In the genomic region with DNA sequence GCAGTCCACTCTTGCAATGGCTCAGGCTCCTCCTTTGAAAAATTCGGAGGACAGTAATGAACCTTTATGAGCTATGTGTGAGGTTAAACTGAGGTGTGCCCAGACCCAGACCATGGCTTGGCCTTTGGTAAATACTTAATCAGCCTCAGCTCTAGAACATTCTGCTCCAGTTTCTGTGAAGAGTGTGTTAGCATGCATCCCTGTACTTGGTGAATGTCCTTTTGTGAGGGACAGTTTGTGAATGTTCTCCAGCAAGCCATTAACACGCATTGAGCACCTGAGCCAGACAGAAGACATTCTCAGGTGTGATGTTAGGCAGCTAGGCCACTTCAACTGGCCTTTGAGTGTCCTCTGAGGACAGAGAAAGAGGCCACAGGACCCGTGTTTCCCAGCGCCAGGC, we compare ENCODE assay signal across 7 mouse cellular contexts.
DNase-seq lines count a peak whose midpoint lies in the region; ATAC-seq and TF ChIP-seq lines count a peak whose summit lies in the region.

No protein-coding gene starts in this region.

- TF ChIP-seq POLR2A in MEL (IDR thresholded peaks at IDR 0.05; ENCODE audit: control insufficient read depth in 1 of 2, insufficient read depth in 1 of 2, low read depth in 1 of 2, low read length in 2 of 2, poor library complexity in 1 of 2): no peak

- H3K27ac ChIP-seq in heart, postnatal 0 days (ENCODE audit: low read depth): peak overlapping the region; percentile 78; the same call in 1 of the 2 replicates
- H3K27ac ChIP-seq in MEL (ENCODE audit: control insufficient read depth, low read depth, low read length): peak overlapping the region; percentile 100
- no peak overlapping the region for H3K27ac ChIP-seq in embryonic facial prominence, embryonic 12.5 days
- peak overlapping the region; percentile 95 for H3K27ac ChIP-seq in liver, postnatal 0 days (ENCODE audit: low read depth)

- H3K4me3 ChIP-seq in heart, postnatal 0 days (ENCODE audit: low read depth, low read length): no peak overlapping the region
- peak overlapping the region in 1 of 2 experiments; percentile 43; a peak in 2 of 4 replicates for H3K4me3 ChIP-seq in MEL (ENCODE audit: control insufficient read depth in 1 of 2, insufficient read depth in 1 of 2, low read depth in 2 of 2, low read length in 2 of 2)
- H3K4me3 ChIP-seq in embryonic facial prominence, embryonic 12.5 days: peak overlapping the region; percentile 44; the same call in 1 of the 2 replicates
- no peak overlapping the region; the same call in 1 of the 2 replicates for H3K4me3 ChIP-seq in liver, postnatal 0 days (ENCODE audit: low read depth, low read length)

- no peak for ATAC-seq in heart, postnatal 0 days (ENCODE audit: insufficient read depth, low read depth)
- no peak for ATAC-seq in embryonic facial prominence, embryonic 12.5 days (ENCODE audit: insufficient number of reproducible peaks, insufficient read depth, low FRiP score, low TSS enrichment)
- no peak for ATAC-seq in liver, postnatal 0 days
- no peak for ATAC-seq in CD4-positive, CD25-positive, alpha-beta regulatory T cell, adult 4 months

- H3K9ac ChIP-seq in heart, postnatal 0 days (replicated peaks; ENCODE audit: low read depth, low read length): peak overlapping the region; percentile 64; the same call in 1 of the 2 replicates
- peak overlapping the region; percentile 78 for H3K9ac ChIP-seq in MEL (ENCODE audit: control insufficient read depth, low read depth, low read length, poor library complexity, severe bottlenecking)
- no peak overlapping the region for H3K9ac ChIP-seq in embryonic facial prominence, embryonic 12.5 days
- peak overlapping the region; percentile 63 for H3K9ac ChIP-seq in liver, postnatal 0 days (replicated peaks)

- no peak for TF ChIP-seq RAD21 in MEL (IDR thresholded peaks at IDR 0.05; ENCODE audit: low read depth, low read length)

- no peak for TF ChIP-seq CTCF in heart, postnatal 0 days (IDR thresholded peaks at IDR 0.05; ENCODE audit: low read depth)
- no peak for TF ChIP-seq CTCF in MEL (IDR thresholded peaks at IDR 0.05 in 2 of 3, conservative IDR thresholded peaks at IDR 0.05 in 1 of 3; ENCODE audit: control insufficient read depth in 1 of 3, insufficient read depth in 1 of 3, low read depth in 2 of 3, low read length in 3 of 3, poor library complexity in 1 of 3, severe bottlenecking in 1 of 3)
- no peak for TF ChIP-seq CTCF in liver, postnatal 0 days (IDR thresholded peaks at IDR 0.05; ENCODE audit: low read depth)

- DNase-seq in heart, postnatal 0 days (ENCODE audit: low spot score): no peak
- no peak for DNase-seq in heart, postnatal 36 days
- DNase-seq in MEL (ENCODE audit: low read depth, low spot score): peak; percentile 31
- no peak for DNase-seq in liver, postnatal 0 days
- no peak for DNase-seq in embryo, embryonic 9.5 days (ENCODE audit: extremely low spot score)

- intact Hi-C loops in heart, postnatal 36 days (cut with DNase I): loop anchor here (2.0 kb wide), 1 partner anchor 25 kb away; no protein-coding TSS in a partner anchor

- no peaks in the 10 kb centered on the region for H3K27me3 ChIP-seq in heart, postnatal 0 days (ENCODE audit: control insufficient read depth, insufficient read depth, low read length)
- no peaks in the 10 kb centered on the region for H3K27me3 ChIP-seq in MEL (ENCODE audit: control insufficient read depth in 1 of 2, insufficient read depth in 2 of 2, low read length in 2 of 2)
- H3K27me3 ChIP-seq in embryonic facial prominence, embryonic 12.5 days: no peaks in the 10 kb centered on the region
- no peaks in the 10 kb centered on the region for H3K27me3 ChIP-seq in liver, postnatal 0 days (ENCODE audit: insufficient read depth, low read length)

- no peaks in the 10 kb centered on the region for H3K9me3 ChIP-seq in heart, postnatal 0 days (replicated peaks; ENCODE audit: control insufficient read depth, low read length)
- no peaks in the 10 kb centered on the region for H3K9me3 ChIP-seq in MEL (replicated peaks; ENCODE audit: insufficient read depth, low read length)
- H3K9me3 ChIP-seq in embryonic facial prominence, embryonic 12.5 days: no peaks in the 10 kb centered on the region
- no peaks in the 10 kb centered on the region for H3K9me3 ChIP-seq in liver, postnatal 0 days (ENCODE audit: low read length)

- TF ChIP-seq EP300 in heart, postnatal 0 days (IDR thresholded peaks at IDR 0.05; ENCODE audit: low read depth): no peak
- no peak for TF ChIP-seq EP300 in MEL (IDR thresholded peaks at IDR 0.05; ENCODE audit: low read depth in 1 of 2, low read length in 2 of 2)
- no peak for TF ChIP-seq EP300 in liver, postnatal 0 days (IDR thresholded peaks at IDR 0.05; ENCODE audit: low read depth)

- H3K36me3 ChIP-seq in heart, postnatal 0 days (replicated peaks; ENCODE audit: control insufficient read depth, insufficient read depth, low read length): no peaks in the 10 kb centered on the region
- peaks cover 0 to 25% of the 10 kb centered on the region in 2 experiments; a peak in 2 of 4 replicates for H3K36me3 ChIP-seq in MEL (ENCODE audit: control insufficient read depth in 1 of 2, insufficient read depth in 2 of 2, low read length in 2 of 2)
- H3K36me3 ChIP-seq in embryonic facial prominence, embryonic 12.5 days: no peaks in the 10 kb centered on the region
- no peaks in the 10 kb centered on the region for H3K36me3 ChIP-seq in liver, postnatal 0 days (replicated peaks; ENCODE audit: insufficient read depth, low read length)

- H3K4me2 ChIP-seq in heart, postnatal 0 days (ENCODE audit: low read depth, low read length): peak overlapping the region; percentile 77; the same call in 1 of the 2 replicates
- no peak overlapping the region for H3K4me2 ChIP-seq in embryonic facial prominence, embryonic 12.5 days (replicated peaks)
- peak overlapping the region; percentile 77 for H3K4me2 ChIP-seq in liver, postnatal 0 days (ENCODE audit: low read depth, low read length)

- WGBS in heart, postnatal 0 days: 76% methylated on average over 4 of the region's 4 CpGs
- WGBS in embryonic facial prominence, embryonic 12.5 days: 80% methylated on average over 4 of the region's 4 CpGs
- WGBS in liver, postnatal 0 days (ENCODE audit: insufficient replicate concordance): 52% methylated on average over 4 of the region's 4 CpGs

- H3K4me1 ChIP-seq in heart, postnatal 0 days (ENCODE audit: control insufficient read depth, insufficient read depth): peaks cover 27% of the 10 kb centered on the region
- peaks cover 17 to 35% of the 10 kb centered on the region in 2 experiments for H3K4me1 ChIP-seq in MEL (ENCODE audit: control insufficient read depth in 1 of 2, insufficient read depth in 2 of 2, low read length in 2 of 2)
- H3K4me1 ChIP-seq in embryonic facial prominence, embryonic 12.5 days: peaks cover 7% of the 10 kb centered on the region
- peaks cover 54% of the 10 kb centered on the region for H3K4me1 ChIP-seq in liver, postnatal 0 days (ENCODE audit: insufficient read depth)

- H3K79me2 ChIP-seq in MEL (ENCODE audit: control insufficient read depth, insufficient read depth, low read length, poor library complexity): no peaks in the 10 kb centered on the region; the same call in 1 of the 2 replicates

TF ChIP-seq in MEL, 35 proteins besides CTCF, POLR2A, EP300 and RAD21:
- TF ChIP-seq USF2 (IDR thresholded peaks at IDR 0.05; ENCODE audit: borderline replicate concordance in 1 of 2, insufficient read depth in 1 of 2, low read depth in 1 of 2, low read length in 2 of 2) (no peak), JUND (IDR thresholded peaks at IDR 0.05; ENCODE audit: low read depth, low read length) (no peak), ZC3H11A (IDR thresholded peaks at IDR 0.05; ENCODE audit: low read depth, low read length) (no peak), POLR2AphosphoS2 (IDR thresholded peaks at IDR 0.05; ENCODE audit: low read length) (no peak), TAL1 (IDR thresholded peaks at IDR 0.05; ENCODE audit: low read length) (no peak), SIN3A (IDR thresholded peaks at IDR 0.05; ENCODE audit: low read length) (no peak), NRF1 (IDR thresholded peaks at IDR 0.05; ENCODE audit: insufficient read depth, low read depth, low read length, poor library complexity, severe bottlenecking) (no peak), TBP (IDR thresholded peaks at IDR 0.05; ENCODE audit: low read depth, low read length) (no peak), MYC (IDR thresholded peaks at IDR 0.05; ENCODE audit: low read depth, low read length) (0 out of 2 replicates have a peak, but pooled peaks have one; percentile 42)
